Mouse (Mus musculus): ENCODE data around the gene Pdap1. TPM values are rescaled to one million over a fixed set of nuclear protein-coding genes. Genes with fewer than 3 reads are reported as not detected.
A peak's percentile ranks its signal among the peaks of the same experiment; 100 is the strongest.
"Not testable (repeated sequence)": the region's sequence is repeated elsewhere in the genome, so short reads cannot be mapped to it uniquely, and the experiment has no call there.

Pdap1 gene
- polyA plus RNA-seq, 1 experiment from 2014 or later, result 96.3 TPM

DNA sequence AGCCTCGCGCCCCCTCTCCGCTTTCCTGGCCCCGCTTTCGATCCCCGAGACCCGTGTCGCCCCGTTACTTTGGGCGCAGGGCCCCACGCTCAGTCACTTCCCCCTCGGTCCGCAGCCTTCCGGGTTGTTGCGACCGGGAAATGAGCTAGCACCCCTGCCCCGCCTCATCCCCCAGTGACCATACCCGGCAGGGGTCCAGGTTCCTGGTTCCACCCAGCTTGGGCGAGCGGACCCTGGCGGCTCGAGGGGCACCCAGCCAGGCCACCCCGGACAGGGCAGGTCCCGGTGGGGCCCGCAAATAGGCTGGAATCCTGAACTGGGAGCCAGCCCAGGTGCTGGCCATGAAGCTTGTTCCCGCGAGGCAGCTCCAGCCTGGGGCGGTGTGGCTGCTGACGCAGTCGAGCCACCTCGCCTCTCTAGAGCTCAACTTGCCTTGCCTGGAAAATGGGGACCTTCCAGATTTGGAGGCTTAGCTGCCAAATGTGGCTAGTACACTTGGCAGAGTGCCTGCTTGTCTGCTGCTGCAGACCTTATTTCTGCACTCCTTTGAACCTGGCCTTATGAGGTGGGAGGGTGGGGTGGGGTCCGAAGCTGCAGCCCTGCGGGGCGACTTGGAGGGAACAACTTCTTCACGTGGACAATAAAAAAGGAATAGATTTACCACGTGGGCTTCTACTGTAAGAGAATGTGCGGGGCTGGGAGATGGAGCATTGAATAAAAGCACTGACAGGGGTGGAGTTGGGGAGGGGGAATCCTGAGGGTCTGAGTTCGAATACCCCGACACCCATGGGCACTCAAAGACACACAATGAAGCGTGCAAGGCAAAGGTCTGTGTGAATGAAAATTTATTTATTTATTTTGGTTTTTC is 25.2 kb downstream of the Pdap1 start:
- H3K4me2 ChIP-seq (replicated peaks), result peak overlapping the region; percentile 45
- no peaks in the 10 kb centered on the region for H3K9me3 ChIP-seq (ENCODE audit: control insufficient read depth, low read length)
- H3K36me3 ChIP-seq (replicated peaks; ENCODE audit: control insufficient read depth, insufficient read depth), result peaks cover 18% of the 10 kb centered on the region
- no peak for DNase-seq (ENCODE audit: low spot score)
- peak; percentile 16; the same call in 1 of the 2 replicates for ATAC-seq (ENCODE audit: low FRiP score)
- H3K9ac ChIP-seq, result peak overlapping the region; percentile 51
- H3K27ac ChIP-seq, result no peak overlapping the region
- 23% methylated on average over 33 of the region's 40 CpGs for WGBS
- no peaks in the 10 kb centered on the region; the same call in 1 of the 2 replicates for H3K4me1 ChIP-seq (replicated peaks; ENCODE audit: control insufficient read depth, insufficient read depth, low read length)
- H3K27me3 ChIP-seq (ENCODE audit: control insufficient read depth, insufficient read depth, low read length), result peaks cover 20% of the 10 kb centered on the region
- H3K4me3 ChIP-seq (replicated peaks; ENCODE audit: low read length), result peak overlapping the region; percentile 38

DNA sequence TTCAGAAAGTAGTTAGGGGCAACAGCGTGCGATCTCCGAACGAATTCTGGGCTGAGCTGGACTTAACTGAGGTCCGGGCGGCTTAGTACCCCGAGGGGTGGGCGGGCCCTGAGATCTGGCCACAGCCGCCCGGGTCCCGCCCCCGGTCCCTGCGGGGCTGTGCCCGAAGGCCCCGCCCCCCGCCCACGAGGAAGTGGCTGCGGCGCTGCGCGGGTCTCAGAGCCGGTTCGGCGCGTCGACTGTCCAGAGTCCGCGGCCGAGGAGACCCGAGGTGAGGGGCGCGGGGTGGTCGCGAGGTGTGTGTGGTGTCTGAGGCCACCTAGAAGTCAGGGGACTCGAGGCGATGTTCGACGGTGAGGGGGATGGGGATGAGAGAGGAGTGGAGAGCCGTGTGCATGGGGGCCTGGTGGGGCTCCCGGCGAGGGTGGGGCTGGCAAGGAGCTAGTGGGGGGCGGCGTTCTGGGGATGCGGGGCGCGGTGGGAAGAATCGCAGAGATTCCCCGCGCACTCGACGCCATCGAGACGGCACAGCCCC is 25.9 kb downstream of the Pdap1 start, which contains the start of gene Arpc1b:
Gene Arpc1b, plus strand, starts transcription at position 145 of the 535 bp plus-strand sequence.
- no peaks in the 10 kb centered on the region for H3K9me3 ChIP-seq (ENCODE audit: control insufficient read depth, low read length)
- peak within 1 kb of the TSS; percentile 51 for H3K9ac ChIP-seq
- peaks cover 20% of the 10 kb centered on the region for H3K27me3 ChIP-seq (ENCODE audit: control insufficient read depth, insufficient read depth, low read length)
- H3K36me3 ChIP-seq (replicated peaks; ENCODE audit: control insufficient read depth, insufficient read depth), result peaks cover 25% of the 10 kb centered on the region
- no peaks in the 10 kb centered on the region; the same call in 1 of the 2 replicates for H3K4me1 ChIP-seq (replicated peaks; ENCODE audit: control insufficient read depth, insufficient read depth, low read length)
- 2% methylated on average over 32 of the region's 53 CpGs for WGBS
- peak within 1 kb of the TSS; percentile 45 for H3K4me2 ChIP-seq (replicated peaks)
- ATAC-seq (ENCODE audit: low FRiP score) (peak; percentile 18), DNase-seq (ENCODE audit: low spot score) (peak; percentile 42)
- no peak within 1 kb of the TSS for H3K27ac ChIP-seq
- H3K4me3 ChIP-seq (replicated peaks; ENCODE audit: low read length), result peak within 1 kb of the TSS; percentile 38

DNA sequence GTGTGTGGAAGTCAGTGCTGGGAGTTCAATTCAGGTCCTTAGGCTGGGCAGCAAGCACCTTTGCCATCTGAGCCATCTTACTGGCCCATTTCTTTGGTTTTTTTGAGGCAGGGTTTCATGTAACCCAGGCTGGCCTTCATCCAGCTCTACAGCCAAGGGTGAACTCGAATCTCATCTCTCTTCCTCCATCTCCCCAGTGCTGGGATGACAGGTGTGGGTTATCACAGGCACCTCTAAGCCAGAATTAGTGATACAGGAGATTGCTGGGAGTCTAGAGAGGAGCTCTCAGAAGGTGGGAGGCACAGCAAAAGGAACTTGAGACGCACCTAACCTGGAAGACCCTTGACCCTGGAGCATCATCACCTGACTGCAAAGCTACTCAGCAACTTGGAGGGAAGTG is 26.6 kb downstream of the Pdap1 start:
- Histone ChIP-seq H3K9ac (peak overlapping the region; percentile 51; the same call in 1 of the 2 replicates), H3K4me3 (replicated peaks; ENCODE audit: low read length) (0 out of 2 replicates have a peak overlapping the region, but pooled peaks have one; percentile 38), H3K4me1 (replicated peaks; ENCODE audit: control insufficient read depth, insufficient read depth, low read length) (no peaks in the 10 kb centered on the region; the same call in 1 of the 2 replicates)

DNA sequence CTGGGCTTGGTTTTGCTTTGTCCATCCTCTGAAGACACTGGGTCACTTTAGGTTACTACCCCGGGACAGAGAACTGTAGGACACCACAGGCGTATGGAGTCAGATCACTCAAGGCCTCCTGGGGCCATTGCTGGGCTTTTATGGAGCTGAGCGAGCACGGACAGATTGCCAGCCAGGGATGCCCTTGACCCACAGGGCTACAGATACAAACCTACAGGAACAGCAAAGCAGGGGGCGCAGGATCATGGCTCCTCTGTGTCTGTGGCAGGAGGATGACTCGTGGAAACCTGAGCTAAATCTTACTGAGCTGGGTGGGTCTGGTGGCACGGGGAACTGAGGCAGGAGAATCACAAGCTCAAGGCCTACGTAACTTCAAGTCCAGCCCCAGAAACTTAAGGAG is 27.5 kb downstream of the Pdap1 start:
- no peaks in the 10 kb centered on the region for H3K9me3 ChIP-seq (ENCODE audit: control insufficient read depth, low read length)
- DNase-seq (ENCODE audit: low spot score) (no peak), ATAC-seq (ENCODE audit: low FRiP score) (no peak)
- peaks cover 20% of the 10 kb centered on the region for H3K27me3 ChIP-seq (ENCODE audit: control insufficient read depth, insufficient read depth, low read length)
- no peak overlapping the region for H3K9ac ChIP-seq
- WGBS, result 88% methylated on average over 8 of the region's 8 CpGs
- H3K4me1 ChIP-seq (replicated peaks; ENCODE audit: control insufficient read depth, insufficient read depth, low read length), result no peaks in the 10 kb centered on the region; the same call in 1 of the 2 replicates
- peaks cover 40% of the 10 kb centered on the region for H3K36me3 ChIP-seq (replicated peaks; ENCODE audit: control insufficient read depth, insufficient read depth)
- no peak overlapping the region for H3K4me3 ChIP-seq (replicated peaks; ENCODE audit: low read length)
- H3K4me2 ChIP-seq (replicated peaks), result no peak overlapping the region
- no peak overlapping the region for H3K27ac ChIP-seq

More for the DNA sequence above, 26.6 kb downstream of the Pdap1 start:
- 49% methylated on average over 2 of the region's 2 CpGs for WGBS
- ATAC-seq (ENCODE audit: low FRiP score), result no peak
- H3K36me3 ChIP-seq (replicated peaks; ENCODE audit: control insufficient read depth, insufficient read depth), result peaks cover 31% of the 10 kb centered on the region
- DNase-seq (ENCODE audit: low spot score), result no peak
- H3K27ac ChIP-seq, result no peak overlapping the region
- H3K4me2 ChIP-seq (replicated peaks), result 0 out of 2 replicates have a peak overlapping the region, but pooled peaks have one; percentile 45
- H3K27me3 ChIP-seq (ENCODE audit: control insufficient read depth, insufficient read depth, low read length), result peaks cover 20% of the 10 kb centered on the region
- no peaks in the 10 kb centered on the region for H3K9me3 ChIP-seq (ENCODE audit: control insufficient read depth, low read length)

- no peak overlapping the region for H3K9ac ChIP-seq
- H3K4me1 ChIP-seq (replicated peaks; ENCODE audit: control insufficient read depth, insufficient read depth, low read length), result no peaks in the 10 kb centered on the region; the same call in 1 of the 2 replicates
- no peaks in the 10 kb centered on the region for H3K9me3 ChIP-seq (ENCODE audit: control insufficient read depth, low read length)
- no peak overlapping the region for H3K4me3 ChIP-seq (replicated peaks; ENCODE audit: low read length)
- peaks cover 20% of the 10 kb centered on the region for H3K27me3 ChIP-seq (ENCODE audit: control insufficient read depth, insufficient read depth, low read length)
- DNase-seq (ENCODE audit: low spot score) (no peak), ATAC-seq (ENCODE audit: low FRiP score) (no peak)
- no peak overlapping the region for H3K27ac ChIP-seq
- WGBS, result 93% methylated on average over 6 of the region's 6 CpGs
- no peak overlapping the region for H3K4me2 ChIP-seq (replicated peaks)
- H3K36me3 ChIP-seq (replicated peaks; ENCODE audit: control insufficient read depth, insufficient read depth), result peaks cover 61% of the 10 kb centered on the region
Measured at GRCm38 (mm10) chr5:145110401-145110800, 29.6 kb downstream of the Pdap1 start.

DNA sequence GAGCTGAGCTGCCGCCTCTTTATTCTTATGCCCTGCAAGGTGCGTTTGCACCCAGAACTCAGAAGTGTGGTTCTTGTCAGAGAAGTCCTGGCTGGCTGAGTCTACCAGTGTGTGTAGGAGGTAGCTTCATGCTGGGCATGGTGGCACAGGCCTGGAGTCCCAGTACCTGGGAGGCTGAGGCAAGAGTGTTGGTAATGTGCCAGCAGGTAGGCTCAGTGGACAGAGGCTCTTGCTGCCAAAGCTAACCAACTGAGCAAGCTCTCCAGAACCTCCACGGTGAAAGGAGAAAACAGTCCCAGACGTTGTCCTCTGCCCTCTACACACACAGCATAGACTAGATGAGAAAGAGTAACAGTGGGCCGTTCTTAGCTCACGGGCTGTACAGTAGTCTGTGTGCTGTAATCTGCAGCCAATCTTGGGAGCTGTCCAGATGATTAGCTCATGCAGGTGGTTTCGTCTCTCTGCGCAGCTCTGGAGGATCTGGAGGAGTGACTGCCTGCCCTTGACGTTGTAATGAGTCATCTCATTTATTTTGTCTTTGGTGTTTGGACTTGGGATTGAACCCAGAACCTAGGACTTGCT is 34.3 kb downstream of the Pdap1 start:
- DNase-seq (ENCODE audit: low spot score) (no peak), ATAC-seq (ENCODE audit: low FRiP score) (no peak)
- H3K9me3 ChIP-seq (ENCODE audit: control insufficient read depth, low read length), result no peaks in the 10 kb centered on the region
- no peak overlapping the region for H3K9ac ChIP-seq
- no peaks in the 10 kb centered on the region for H3K4me1 ChIP-seq (replicated peaks; ENCODE audit: control insufficient read depth, insufficient read depth, low read length)
- H3K27me3 ChIP-seq (ENCODE audit: control insufficient read depth, insufficient read depth, low read length), result no peaks in the 10 kb centered on the region
- no peak overlapping the region for H3K27ac ChIP-seq
- WGBS, result 96% methylated on average over 9 of the region's 9 CpGs
- H3K4me2 ChIP-seq (replicated peaks), result no peak overlapping the region
- peaks cover 98% of the 10 kb centered on the region for H3K36me3 ChIP-seq (replicated peaks; ENCODE audit: control insufficient read depth, insufficient read depth)
- no peak overlapping the region for H3K4me3 ChIP-seq (replicated peaks; ENCODE audit: low read length)

- Histone ChIP-seq H3K9me3 (ENCODE audit: control insufficient read depth, low read length) (no peaks in the 10 kb centered on the region), H3K4me3 (replicated peaks; ENCODE audit: low read length) (no peak overlapping the region), H3K4me1 (replicated peaks; ENCODE audit: control insufficient read depth, insufficient read depth, low read length) (no peaks in the 10 kb centered on the region), H3K9ac (no peak overlapping the region), H3K27me3 (ENCODE audit: control insufficient read depth, insufficient read depth, low read length) (no peaks in the 10 kb centered on the region), H3K4me2 (replicated peaks) (no peak overlapping the region), H3K27ac (no peak overlapping the region), H3K36me3 (replicated peaks; ENCODE audit: control insufficient read depth, insufficient read depth) (peaks cover 98% of the 10 kb centered on the region)
- no peak for DNase-seq (ENCODE audit: low spot score)
- peak; percentile 37; the same call in 1 of the 2 replicates for ATAC-seq (ENCODE audit: low FRiP score)
- WGBS, result 74% methylated on average over 9 of the region's 9 CpGs
Measured at GRCm38 (mm10) chr5:145104328-145104727, 35.7 kb downstream of the Pdap1 start.

- Histone ChIP-seq H3K27me3 (ENCODE audit: control insufficient read depth, insufficient read depth, low read length) (no peaks in the 10 kb centered on the region), H3K9me3 (ENCODE audit: control insufficient read depth, low read length) (no peaks in the 10 kb centered on the region), H3K4me2 (replicated peaks) (no peak overlapping the region), H3K36me3 (replicated peaks; ENCODE audit: control insufficient read depth, insufficient read depth) (peaks cover 99% of the 10 kb centered on the region), H3K27ac (no peak overlapping the region), H3K4me1 (replicated peaks; ENCODE audit: control insufficient read depth, insufficient read depth, low read length) (no peaks in the 10 kb centered on the region), H3K4me3 (replicated peaks; ENCODE audit: low read length) (no peak overlapping the region), H3K9ac (no peak overlapping the region)
- ATAC-seq (ENCODE audit: low FRiP score) (no peak), DNase-seq (ENCODE audit: low spot score) (no peak)
- 96% methylated on average over 4 of the region's 4 CpGs for WGBS
Measured at GRCm38 (mm10) chr5:145102706-145103105, 37.3 kb downstream of the Pdap1 start.

DNA sequence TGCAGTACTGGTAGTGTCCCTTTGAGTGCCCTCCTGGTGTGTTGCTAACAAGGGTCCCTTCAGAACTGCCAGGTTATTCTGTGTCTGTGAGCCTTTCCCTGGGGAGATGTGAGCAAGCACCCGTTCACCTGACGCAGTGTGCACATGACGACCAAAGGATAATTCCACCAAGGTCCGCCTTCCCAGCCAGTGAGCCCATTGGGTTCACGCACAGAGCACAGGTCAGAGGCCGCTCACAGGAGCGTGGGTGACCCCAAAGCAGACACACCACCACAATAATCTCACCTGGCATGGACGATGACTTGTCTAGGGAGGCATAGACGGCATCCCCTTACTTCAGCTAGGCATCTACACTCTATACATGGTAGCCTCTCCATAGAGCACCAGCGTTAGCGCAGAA is 38.6 kb downstream of the Pdap1 start:
- not testable (repeated sequence) for H3K4me1 ChIP-seq (replicated peaks; ENCODE audit: control insufficient read depth, insufficient read depth, low read length); H3K4me2 ChIP-seq (replicated peaks); H3K27ac ChIP-seq; H3K27me3 ChIP-seq (ENCODE audit: control insufficient read depth, insufficient read depth, low read length); DNase-seq (ENCODE audit: low spot score); H3K9ac ChIP-seq; ATAC-seq (ENCODE audit: low FRiP score); H3K9me3 ChIP-seq (ENCODE audit: control insufficient read depth, low read length); H3K4me3 ChIP-seq (replicated peaks; ENCODE audit: low read length)
- H3K36me3 ChIP-seq (replicated peaks; ENCODE audit: control insufficient read depth, insufficient read depth), result peaks cover 99% of the 10 kb centered on the region
- WGBS, result 97% methylated on average over 11 of the region's 11 CpGs

Measured in hindbrain, embryonic 14.5 days (tissue).